Mouse (Mus musculus) intestine, postnatal 0 days (tissue): ENCODE data around the gene Olfr1371. TPM values are rescaled to one million over a fixed set of nuclear protein-coding genes. Genes with fewer than 3 reads are reported as not detected.

Source experiments
- ATAC-seq: fragments of 200-750 bp; cut with Nextera tagmentation; 2 replicates; pipeline ENCODE4 v1.8.0; 2017; ENCODE audit warnings: mild to moderate bottlenecking, moderate TSS enrichment, moderate library complexity
- H3K27ac ChIP-seq: fragments of 300-500 bp; sonication (generic); 2 replicates; pipeline ENCODE4 v1.5.1; 2014; ENCODE audit warnings: mild to moderate bottlenecking, low read depth, low read length, moderate library complexity
- H3K27me3 ChIP-seq: fragments of 300-500 bp; sonication (generic); replicated peaks from 2 replicates; pipeline ENCODE4 v1.6.1; 2014; ENCODE audit warnings: low read length, mixed read lengths; ENCODE audit not compliant: control insufficient read depth, insufficient read depth
- H3K36me3 ChIP-seq: fragments of 300-500 bp; sonication (generic); 2 replicates; pipeline ENCODE4 v1.6.1; 2014; ENCODE audit warnings: mild to moderate bottlenecking, moderate library complexity; ENCODE audit not compliant: control insufficient read depth, insufficient read depth
- H3K4me1 ChIP-seq: fragments of 300-500 bp; sonication (generic); replicated peaks from 2 replicates; pipeline ENCODE4 v1.6.1; 2014; ENCODE audit warnings: antibody characterized with exemption, low read length, mixed read lengths; ENCODE audit not compliant: control insufficient read depth, insufficient read depth
- H3K4me2 ChIP-seq: fragments of 300-500 bp; sonication (generic); replicated peaks from 2 replicates; pipeline ENCODE4 v1.6.1; 2014; ENCODE audit warnings: low read depth, mild to moderate bottlenecking, moderate library complexity
- H3K4me3 ChIP-seq: fragments of 300-500 bp; sonication (generic); 2 replicates; pipeline ENCODE4 v1.5.1; 2014; ENCODE audit warnings: low read depth, low read length
- H3K9ac ChIP-seq: fragments of 300-500 bp; sonication (generic); 2 replicates; pipeline ENCODE4 v1.6.1; 2014; ENCODE audit warnings: mild to moderate bottlenecking, low read depth, low read length
- H3K9me3 ChIP-seq: fragments of 300-500 bp; sonication (generic); 2 replicates; pipeline ENCODE4 v1.6.1; 2016; ENCODE audit warnings: mixed run types; ENCODE audit not compliant: control insufficient read depth
- CTCF ChIP-seq: sonication (generic); IDR thresholded peaks from 2 replicates; pipeline ENCODE4 v1.5.1; 2016; ENCODE audit warnings: low read depth, mild to moderate bottlenecking, control low read depth, antibody characterized with exemption, moderate library complexity
- WGBS: fragments of 180-500 bp; shearing (Covaris S2); extraction: QIAGEN DNeasy Blood & Tissue Kit; methylation state at CpG from one replicate; pipeline ENCODE4 v1.1.7; 2014; 5-methylcytosine and 5-hydroxymethylcytosine counted together
- polyA plus RNA-seq: library from polyadenylated mRNA; unstranded; fragments of >200 nt; fragmentation: Nextera tagmentation; extraction: Ambion mirVana; gene quantifications from 2 replicates; pipeline ENCODE4 v1.2.1, GENCODE M21; 2015

Olfr1371 gene
- polyA plus RNA-seq, 1 experiment from 2014 or later = not detected

DNA sequence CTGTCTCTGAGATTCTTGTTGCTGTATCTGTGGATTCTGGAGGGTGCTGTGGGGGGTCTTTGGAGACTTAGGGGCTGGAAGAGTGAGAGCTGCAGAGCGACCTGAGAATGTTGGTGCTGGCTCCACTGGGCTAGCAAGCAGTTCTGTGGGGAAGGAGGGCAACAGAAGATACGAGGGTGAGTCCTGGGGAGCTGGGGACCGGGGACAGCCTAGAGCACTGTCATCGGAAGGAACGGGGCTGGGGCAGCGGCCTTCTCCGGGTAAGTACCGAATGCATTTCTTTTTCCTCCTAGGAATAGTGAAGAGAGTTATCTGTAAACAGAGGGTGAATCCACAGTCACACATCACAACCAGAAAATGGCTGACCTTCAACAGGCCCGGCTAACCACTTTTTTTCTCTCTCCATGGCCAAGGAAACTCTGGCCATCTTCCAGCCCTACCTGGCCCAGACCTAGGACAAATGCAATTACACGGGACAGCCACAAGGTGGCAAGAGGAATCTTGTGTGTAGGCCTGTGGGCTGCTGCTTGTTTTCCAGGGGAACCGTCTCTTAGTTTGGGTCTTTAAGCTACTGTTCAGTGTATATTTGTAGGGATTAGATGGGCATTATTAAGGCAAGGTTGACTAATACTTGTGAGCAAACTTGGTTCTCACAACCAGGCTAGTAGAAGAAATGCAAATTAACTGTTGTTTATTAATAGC lies 40.0 kb upstream of the Olfr1371 start:
- peak; percentile 58; the same call in 1 of the 2 replicates for ATAC-seq
- peak; percentile 89 for TF ChIP-seq CTCF
- H3K27me3 ChIP-seq = no peaks in the 10 kb centered on the region

DNA sequence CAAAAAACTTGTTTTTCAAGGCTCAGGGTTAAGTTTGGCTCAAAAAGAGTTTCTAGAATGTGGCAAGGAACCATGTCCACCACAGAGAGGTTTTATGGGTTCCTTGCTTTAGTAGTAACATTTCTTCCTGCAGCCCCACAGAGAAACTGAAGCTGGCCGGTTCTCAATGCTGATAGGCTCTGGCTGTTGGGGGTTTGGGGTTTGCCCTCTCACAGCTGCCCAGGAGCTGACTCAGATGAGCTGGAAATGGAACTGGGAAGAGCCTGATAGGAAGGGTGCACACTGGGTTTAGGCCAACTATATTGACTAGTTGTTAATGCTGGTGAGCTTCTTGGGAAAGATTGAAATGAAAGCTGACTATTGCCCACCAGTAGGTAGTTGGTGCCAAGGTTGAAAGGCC lies 38.9 kb upstream of the Olfr1371 start:
- H3K4me1 ChIP-seq = no peaks in the 10 kb centered on the region
- peaks cover 6% of the 10 kb centered on the region for H3K36me3 ChIP-seq
- no peak for ATAC-seq
- H3K9me3 ChIP-seq = no peaks in the 10 kb centered on the region
- H3K9ac ChIP-seq = no peak overlapping the region
- WGBS = 55% methylated on average over 1 of the region's 1 CpGs
- H3K27ac ChIP-seq = peak overlapping the region; percentile 50; the same call in 1 of the 2 replicates
- H3K4me2 ChIP-seq = no peak overlapping the region
- H3K4me3 ChIP-seq = no peak overlapping the region
- TF ChIP-seq CTCF = no peak
- H3K27me3 ChIP-seq = no peaks in the 10 kb centered on the region

More for the DNA sequence above, 40.0 kb upstream of the Olfr1371 start:
- WGBS = 56% methylated on average over 11 of the region's 11 CpGs
- no peaks in the 10 kb centered on the region for H3K36me3 ChIP-seq
- no peak overlapping the region for H3K4me2 ChIP-seq
- H3K9ac ChIP-seq = no peak overlapping the region
- H3K9me3 ChIP-seq = no peaks in the 10 kb centered on the region
- no peaks in the 10 kb centered on the region for H3K4me1 ChIP-seq
- H3K4me3 ChIP-seq = no peak overlapping the region
- H3K27ac ChIP-seq = no peak overlapping the region

GRCm38 (mm10) chr11:52251770-52252169 lies 38.0 kb upstream of the Olfr1371 start:
- Histone ChIP-seq H3K27me3 (no peaks in the 10 kb centered on the region), H3K36me3 (peaks cover 15% of the 10 kb centered on the region), H3K4me1 (no peaks in the 10 kb centered on the region), H3K9ac (no peak overlapping the region), H3K4me3 (no peak overlapping the region), H3K27ac (no peak overlapping the region), H3K4me2 (no peak overlapping the region), H3K9me3 (no peaks in the 10 kb centered on the region)
- no peak for TF ChIP-seq CTCF
- 68% methylated on average over 5 of the region's 5 CpGs for WGBS
- no peak for ATAC-seq

DNA sequence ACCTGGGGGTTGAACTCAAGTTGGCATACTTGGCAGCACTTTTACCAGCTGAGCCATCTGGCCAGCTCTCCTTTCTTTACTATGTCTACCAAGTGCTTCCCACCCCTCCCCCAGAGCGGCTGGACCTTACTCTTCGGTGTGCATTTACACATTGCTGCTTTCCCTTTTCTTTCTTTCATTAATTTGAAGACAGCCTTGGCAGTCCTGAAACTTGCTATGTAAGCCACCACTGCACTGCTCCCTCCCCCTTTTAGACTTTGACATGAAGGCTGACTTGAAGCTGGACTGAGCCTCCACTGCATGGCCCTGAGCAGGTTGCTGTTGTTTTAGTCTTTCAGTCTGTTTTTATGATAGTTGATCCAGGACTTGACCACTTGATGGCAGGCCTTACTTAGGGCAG lies 35.7 kb upstream of the Olfr1371 start:
- peak; percentile 37; the same call in 1 of the 2 replicates for TF ChIP-seq CTCF
- 88% methylated on average over 2 of the region's 2 CpGs for WGBS
- Histone ChIP-seq H3K9ac (no peak overlapping the region), H3K9me3 (no peaks in the 10 kb centered on the region), H3K36me3 (peaks cover 29% of the 10 kb centered on the region), H3K4me1 (no peaks in the 10 kb centered on the region), H3K4me2 (no peak overlapping the region), H3K27ac (0 out of 2 replicates have a peak overlapping the region, but pooled peaks have one; percentile 0), H3K27me3 (no peaks in the 10 kb centered on the region), H3K4me3 (no peak overlapping the region)
- no peak for ATAC-seq

DNA sequence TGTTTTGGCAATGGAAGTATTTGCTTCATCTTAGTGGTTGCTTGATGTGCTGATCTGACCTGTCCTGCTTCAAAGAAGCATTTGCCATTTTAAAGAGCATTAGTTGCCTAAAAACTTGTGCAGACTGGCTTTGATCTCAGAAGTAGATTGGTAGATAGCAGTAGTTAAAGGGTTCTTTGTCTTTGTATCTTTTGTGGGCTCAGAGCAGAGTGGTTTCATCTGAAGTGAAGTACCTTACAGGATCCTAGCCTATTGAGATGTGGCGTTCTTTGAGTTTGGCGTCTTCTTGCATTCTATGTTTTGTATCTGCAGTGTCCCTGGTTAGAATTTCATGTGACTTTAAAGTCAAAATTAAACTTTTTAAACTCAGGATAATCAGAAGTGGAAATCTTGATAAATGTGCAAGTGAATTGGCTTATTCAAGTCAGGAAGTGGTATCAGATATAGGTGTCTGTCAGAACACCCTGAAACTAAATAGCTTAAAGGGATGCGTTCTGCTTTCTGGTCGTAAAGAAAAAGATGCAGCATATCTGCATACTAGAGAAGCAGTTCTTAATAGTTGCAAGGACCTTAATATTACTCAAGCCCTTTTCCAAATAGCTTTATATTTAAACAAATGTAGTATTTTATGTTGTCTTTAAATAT lies 27.2 kb upstream of the Olfr1371 start:
- WGBS = 84% methylated on average over 4 of the region's 4 CpGs
- no peak overlapping the region for H3K9ac ChIP-seq
- no peak overlapping the region for H3K4me3 ChIP-seq
- H3K27me3 ChIP-seq = no peaks in the 10 kb centered on the region
- no peak overlapping the region for H3K27ac ChIP-seq
- H3K4me2 ChIP-seq = no peak overlapping the region
- ATAC-seq = no peak
- peaks cover 31% of the 10 kb centered on the region for H3K36me3 ChIP-seq
- no peak for TF ChIP-seq CTCF
- H3K9me3 ChIP-seq = no peaks in the 10 kb centered on the region
- no peaks in the 10 kb centered on the region for H3K4me1 ChIP-seq

GRCm38 (mm10) chr11:52234509-52234908 lies 20.7 kb upstream of the Olfr1371 start:
- peaks cover 2% of the 10 kb centered on the region; the same call in 1 of the 2 replicates for H3K36me3 ChIP-seq
- H3K9ac ChIP-seq = no peak overlapping the region
- no peak overlapping the region for H3K4me2 ChIP-seq
- TF ChIP-seq CTCF = no peak
- no peak overlapping the region for H3K4me3 ChIP-seq
- no peaks in the 10 kb centered on the region for H3K9me3 ChIP-seq
- no peak for ATAC-seq
- H3K27me3 ChIP-seq = no peaks in the 10 kb centered on the region
- H3K4me1 ChIP-seq = no peaks in the 10 kb centered on the region; the same call in 1 of the 2 replicates
- H3K27ac ChIP-seq = no peak overlapping the region
